Mouse (Mus musculus): ENCODE measurements around the gene Ei24. TPM values are rescaled to one million over a fixed set of nuclear protein-coding genes. Genes with fewer than 3 reads are reported as not detected.

Ei24 gene
- polyA plus RNA-seq (2015; fragmentation: Nextera tagmentation; extraction: Ambion mirVana): 60.8 and 61.6 TPM in 2 replicates

DNA sequence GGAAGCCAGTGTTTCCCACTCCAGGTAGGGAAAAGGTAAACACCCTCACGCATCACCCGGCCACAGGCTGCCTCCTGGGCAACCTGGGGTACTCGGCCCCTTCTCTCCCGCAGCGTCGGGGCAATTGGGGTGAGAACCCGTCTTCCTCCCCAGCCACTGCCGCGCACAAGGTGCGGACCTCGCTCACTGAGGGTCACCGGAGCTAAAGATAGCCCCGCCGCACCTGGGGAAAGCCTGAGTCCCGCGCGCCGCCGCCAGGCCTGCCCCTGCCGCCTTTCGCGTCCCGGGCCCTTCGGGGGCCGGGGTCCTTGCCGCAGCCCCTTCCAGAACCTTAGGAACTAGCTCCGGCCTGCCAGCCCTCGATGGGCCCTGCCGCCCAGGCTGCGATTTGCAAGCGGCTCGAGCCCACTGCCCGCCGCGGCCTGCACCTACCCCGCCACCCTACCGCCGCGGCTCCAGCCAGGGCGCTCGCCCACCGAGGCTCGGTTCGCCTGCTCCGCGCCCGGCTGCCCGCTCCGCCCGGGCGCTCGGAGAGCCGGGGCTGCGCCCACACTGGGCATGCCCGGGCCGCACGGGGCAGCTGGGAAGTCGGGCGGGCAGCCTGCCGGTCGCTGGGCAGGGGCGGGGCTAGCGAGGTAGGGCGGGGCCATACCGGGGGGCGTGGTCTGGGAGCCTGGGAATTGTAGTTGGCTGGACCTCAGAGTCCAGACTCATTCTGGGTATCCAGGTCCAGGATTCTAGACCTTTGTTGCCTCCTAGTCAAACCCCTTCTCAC lies at the start of gene Ei24:
Ei24 (minus strand) TSS at position 613 of the 775 bp plus-strand sequence.
- H3K4me1 ChIP-seq (replicated peaks; ENCODE audit: control insufficient read depth, insufficient read depth, low read length): no peaks in the 10 kb centered on the region

DNA sequence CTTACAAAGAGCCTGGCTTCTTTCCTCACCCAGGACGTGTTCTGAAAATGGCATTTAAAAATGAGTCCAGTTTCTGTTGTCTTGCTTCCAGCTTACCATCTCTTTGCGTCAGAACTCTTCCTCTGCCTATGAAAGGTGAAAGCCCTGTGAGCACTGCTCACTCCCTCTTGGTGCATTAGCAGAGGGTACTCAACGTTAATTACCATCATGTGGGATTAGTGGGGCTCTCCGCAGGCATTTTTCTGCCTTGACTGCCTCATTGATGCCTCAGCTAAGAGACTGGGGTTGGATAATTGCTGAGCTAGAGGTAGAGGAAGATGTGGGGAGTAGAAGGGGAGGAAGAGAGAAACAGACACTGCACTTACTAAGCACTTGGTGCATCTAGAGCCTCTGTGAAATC lies 49.2 kb upstream of the Ei24 start:
- no peak for TF ChIP-seq CTCF (IDR thresholded peaks at IDR 0.05; ENCODE audit: low read depth)
- H3K9ac ChIP-seq (ENCODE audit: low read depth, low read length): no peak overlapping the region
- H3K4me3 ChIP-seq (ENCODE audit: low read depth, low read length): no peak overlapping the region
- 54% methylated on average over 4 of the region's 4 CpGs for WGBS
- no peaks in the 10 kb centered on the region for H3K27me3 ChIP-seq (replicated peaks; ENCODE audit: control insufficient read depth, insufficient read depth, low read length)
- no peaks in the 10 kb centered on the region for H3K9me3 ChIP-seq (ENCODE audit: control insufficient read depth)
- no peak overlapping the region for H3K4me2 ChIP-seq (replicated peaks; ENCODE audit: low read depth)
- H3K4me1 ChIP-seq (replicated peaks; ENCODE audit: control insufficient read depth, insufficient read depth, low read length): no peaks in the 10 kb centered on the region
- ATAC-seq: no peak
- no peaks in the 10 kb centered on the region for H3K36me3 ChIP-seq (ENCODE audit: control insufficient read depth, insufficient read depth)
- H3K27ac ChIP-seq (ENCODE audit: low read depth, low read length): no peak overlapping the region

More for the DNA sequence above, at the start of gene Ei24:
- Histone ChIP-seq H3K9ac (ENCODE audit: low read depth, low read length) (peak within 1 kb of the TSS; percentile 94), H3K27ac (ENCODE audit: low read depth, low read length) (peak within 1 kb of the TSS; percentile 62), H3K4me3 (ENCODE audit: low read depth, low read length) (peak within 1 kb of the TSS; percentile 97), H3K9me3 (ENCODE audit: control insufficient read depth) (no peaks in the 10 kb centered on the region), H3K36me3 (ENCODE audit: control insufficient read depth, insufficient read depth) (no peaks in the 10 kb centered on the region; the same call in 1 of the 2 replicates), H3K27me3 (replicated peaks; ENCODE audit: control insufficient read depth, insufficient read depth, low read length) (no peaks in the 10 kb centered on the region), H3K4me2 (replicated peaks; ENCODE audit: low read depth) (peak within 1 kb of the TSS; percentile 74)
- WGBS: under 1% methylated on average over 56 of the region's 66 CpGs
- peak; percentile 98 for ATAC-seq
- no peak for TF ChIP-seq CTCF (IDR thresholded peaks at IDR 0.05; ENCODE audit: low read depth)

DNA sequence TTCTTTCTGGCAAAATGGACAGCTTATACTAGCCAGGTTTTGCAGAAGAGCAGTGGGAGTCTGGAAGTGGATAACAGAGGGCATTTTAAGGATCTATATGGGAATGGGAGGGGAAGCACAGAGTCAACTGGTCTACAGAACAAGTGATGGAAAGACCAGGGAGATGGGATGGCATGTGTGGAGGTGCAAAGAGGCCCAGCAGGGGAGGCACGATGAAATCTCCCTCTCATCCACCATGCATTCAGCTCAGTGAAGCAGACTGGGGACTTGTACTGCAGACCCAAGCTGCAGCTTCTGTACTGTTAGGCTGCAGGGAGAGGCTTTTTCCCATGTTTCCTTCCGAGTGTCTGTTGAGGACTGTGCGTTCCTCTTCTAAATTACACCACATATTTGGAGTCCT lies 36.7 kb upstream of the Ei24 start:
- Histone ChIP-seq H3K4me1 (replicated peaks; ENCODE audit: control insufficient read depth, insufficient read depth, low read length) (no peaks in the 10 kb centered on the region), H3K4me2 (replicated peaks; ENCODE audit: low read depth) (peak overlapping the region; percentile 70; the same call in 1 of the 2 replicates), H3K27ac (ENCODE audit: low read depth, low read length) (no peak overlapping the region), H3K9ac (ENCODE audit: low read depth, low read length) (no peak overlapping the region), H3K9me3 (ENCODE audit: control insufficient read depth) (no peaks in the 10 kb centered on the region), H3K4me3 (ENCODE audit: low read depth, low read length) (no peak overlapping the region), H3K27me3 (replicated peaks; ENCODE audit: control insufficient read depth, insufficient read depth, low read length) (peaks cover 20% of the 10 kb centered on the region; the same call in 1 of the 2 replicates), H3K36me3 (ENCODE audit: control insufficient read depth, insufficient read depth) (no peaks in the 10 kb centered on the region)
- ATAC-seq: no peak
- 46% methylated on average over 3 of the region's 3 CpGs for WGBS
- TF ChIP-seq CTCF (IDR thresholded peaks at IDR 0.05; ENCODE audit: low read depth): no peak

DNA sequence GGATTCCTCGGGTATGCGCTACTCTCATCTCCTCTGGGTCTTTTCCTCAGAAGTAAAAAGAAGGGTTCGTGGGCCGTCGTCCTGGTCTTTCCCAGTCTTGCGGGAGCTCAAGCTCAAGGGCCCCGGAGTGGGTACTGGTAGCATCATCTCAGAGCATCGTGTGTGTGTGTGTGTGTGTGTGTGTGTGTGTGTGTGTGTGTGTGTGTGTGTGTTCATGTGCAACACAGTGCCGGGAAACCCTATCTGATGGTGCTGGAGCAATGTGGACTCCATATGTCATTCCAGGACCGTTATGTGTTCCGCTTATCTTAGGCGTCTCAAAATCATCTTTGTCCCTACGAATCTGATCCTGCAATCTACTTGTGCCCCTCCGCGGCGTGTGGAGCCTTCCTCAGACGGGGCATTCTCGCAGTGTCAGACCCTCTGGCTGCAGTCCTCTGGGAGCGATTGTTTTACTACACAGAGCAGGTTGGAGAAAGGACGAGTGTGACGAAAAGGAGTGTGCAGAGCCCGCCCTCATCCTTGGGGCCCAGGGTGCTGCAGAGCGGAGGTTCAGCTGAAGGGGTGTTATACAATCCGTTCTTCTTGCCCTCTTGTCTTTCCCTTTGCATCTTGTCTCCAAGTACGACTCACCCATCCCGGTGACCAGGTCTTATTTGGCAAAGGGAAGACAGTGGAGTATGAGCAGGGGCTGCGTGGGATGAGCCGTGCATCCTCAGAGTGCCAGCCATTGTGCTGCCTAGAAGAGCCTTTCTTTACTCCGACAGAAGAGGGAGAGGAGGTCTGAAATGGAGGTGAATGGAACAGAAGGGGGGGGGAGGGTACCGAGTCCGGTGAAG lies 36.1 kb upstream of the Ei24 start:
- TF ChIP-seq CTCF (IDR thresholded peaks at IDR 0.05; ENCODE audit: low read depth): no peak
- no peaks in the 10 kb centered on the region for H3K9me3 ChIP-seq (ENCODE audit: control insufficient read depth)
- ATAC-seq: 0 out of 2 replicates have a peak, but pooled peaks have one; percentile 8
- H3K4me1 ChIP-seq (replicated peaks; ENCODE audit: control insufficient read depth, insufficient read depth, low read length): no peaks in the 10 kb centered on the region
- no peaks in the 10 kb centered on the region for H3K36me3 ChIP-seq (ENCODE audit: control insufficient read depth, insufficient read depth)
- H3K4me2 ChIP-seq (replicated peaks; ENCODE audit: low read depth): peak overlapping the region; percentile 70
- 4% methylated on average over 31 of the region's 31 CpGs for WGBS
- no peak overlapping the region for H3K27ac ChIP-seq (ENCODE audit: low read depth, low read length)
- peak overlapping the region; percentile 39 for H3K4me3 ChIP-seq (ENCODE audit: low read depth, low read length)
- peak overlapping the region; percentile 11; the same call in 1 of the 2 replicates for H3K9ac ChIP-seq (ENCODE audit: low read depth, low read length)
- peaks cover 20% of the 10 kb centered on the region; the same call in 1 of the 2 replicates for H3K27me3 ChIP-seq (replicated peaks; ENCODE audit: control insufficient read depth, insufficient read depth, low read length)

DNA sequence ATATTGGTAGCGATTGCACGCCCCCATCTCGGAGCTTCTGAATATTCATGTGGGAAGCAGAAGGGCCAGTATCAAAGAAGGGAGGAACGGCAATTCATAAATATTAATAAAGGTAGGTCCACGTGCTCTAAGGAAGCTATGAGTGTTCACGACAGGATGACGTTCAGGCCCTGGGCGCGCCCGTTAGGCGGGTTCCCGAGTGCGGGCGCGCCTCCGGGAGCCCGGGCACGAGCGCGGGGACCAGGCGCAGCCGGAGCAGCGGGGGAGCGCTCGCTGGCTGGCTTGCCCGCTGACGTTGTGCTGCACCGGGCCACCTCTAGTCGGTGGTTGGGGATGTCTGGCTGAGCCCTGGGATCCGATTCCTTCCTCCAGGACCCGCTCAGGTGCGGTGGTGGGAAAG lies 35.3 kb upstream of the Ei24 start:
- no peaks in the 10 kb centered on the region for H3K36me3 ChIP-seq (ENCODE audit: control insufficient read depth, insufficient read depth)
- no peaks in the 10 kb centered on the region for H3K9me3 ChIP-seq (ENCODE audit: control insufficient read depth)
- 2% methylated on average over 28 of the region's 32 CpGs for WGBS
- peak; percentile 71 for ATAC-seq
- H3K4me3 ChIP-seq (ENCODE audit: low read depth, low read length): peak overlapping the region; percentile 39
- H3K27me3 ChIP-seq (replicated peaks; ENCODE audit: control insufficient read depth, insufficient read depth, low read length): peaks cover 20% of the 10 kb centered on the region; the same call in 1 of the 2 replicates
- no peak overlapping the region for H3K27ac ChIP-seq (ENCODE audit: low read depth, low read length)
- H3K9ac ChIP-seq (ENCODE audit: low read depth, low read length): 0 out of 2 replicates have a peak overlapping the region, but pooled peaks have one; percentile 11
- peak overlapping the region; percentile 70 for H3K4me2 ChIP-seq (replicated peaks; ENCODE audit: low read depth)
- no peaks in the 10 kb centered on the region for H3K4me1 ChIP-seq (replicated peaks; ENCODE audit: control insufficient read depth, insufficient read depth, low read length)
- no peak for TF ChIP-seq CTCF (IDR thresholded peaks at IDR 0.05; ENCODE audit: low read depth)

DNA sequence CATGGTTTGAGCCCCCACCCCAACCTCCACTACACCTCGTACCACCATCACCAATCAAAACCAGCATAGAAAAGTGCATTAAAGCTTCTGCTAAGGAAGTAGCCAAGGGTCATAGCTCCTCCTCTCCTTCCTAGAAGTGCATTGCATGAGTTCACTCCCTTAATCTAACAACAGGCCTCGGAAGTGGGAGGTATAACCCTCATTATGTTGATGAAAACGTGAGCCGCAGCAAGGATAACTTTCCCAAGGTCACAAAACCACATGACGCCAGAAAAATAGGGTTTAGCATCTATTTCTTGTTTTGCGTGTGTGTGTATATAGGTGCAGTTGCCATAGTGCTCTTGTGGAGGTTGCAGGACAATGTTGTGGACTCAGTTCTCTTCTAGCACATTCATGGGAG lies 34.2 kb upstream of the Ei24 start:
- no peak overlapping the region for H3K27ac ChIP-seq (ENCODE audit: low read depth, low read length)
- H3K4me2 ChIP-seq (replicated peaks; ENCODE audit: low read depth): no peak overlapping the region
- H3K4me1 ChIP-seq (replicated peaks; ENCODE audit: control insufficient read depth, insufficient read depth, low read length): no peaks in the 10 kb centered on the region
- TF ChIP-seq CTCF (IDR thresholded peaks at IDR 0.05; ENCODE audit: low read depth): no peak
- ATAC-seq: no peak
- H3K9ac ChIP-seq (ENCODE audit: low read depth, low read length): no peak overlapping the region
- H3K27me3 ChIP-seq (replicated peaks; ENCODE audit: control insufficient read depth, insufficient read depth, low read length): peaks cover 20% of the 10 kb centered on the region; the same call in 1 of the 2 replicates
- H3K9me3 ChIP-seq (ENCODE audit: control insufficient read depth): no peaks in the 10 kb centered on the region
- 69% methylated on average over 6 of the region's 6 CpGs for WGBS
- H3K4me3 ChIP-seq (ENCODE audit: low read depth, low read length): no peak overlapping the region
- no peaks in the 10 kb centered on the region for H3K36me3 ChIP-seq (ENCODE audit: control insufficient read depth, insufficient read depth)

Data from intestine, postnatal 0 days (tissue).